Mouse (Mus musculus) duodenum, adult 2 months (tissue): Measurements from ENCODE around the gene Cops3. TPM values are rescaled to one million over a fixed set of nuclear protein-coding genes. Genes with fewer than 3 reads are reported as not detected.

Experiments used
- polyA plus RNA-seq: library from polyadenylated mRNA; depleted of rRNA; stranded (reverse); fragments of >200 nt; gene quantifications from 2 replicates; pipeline ENCODE4 v1.2.3, GENCODE M21; 2012; ENCODE audit warnings: low replicate concordance; rRNA removed

Cops3 gene
- 7.6 and 14.5 TPM in 2 replicates for polyA plus RNA-seq

DNA sequence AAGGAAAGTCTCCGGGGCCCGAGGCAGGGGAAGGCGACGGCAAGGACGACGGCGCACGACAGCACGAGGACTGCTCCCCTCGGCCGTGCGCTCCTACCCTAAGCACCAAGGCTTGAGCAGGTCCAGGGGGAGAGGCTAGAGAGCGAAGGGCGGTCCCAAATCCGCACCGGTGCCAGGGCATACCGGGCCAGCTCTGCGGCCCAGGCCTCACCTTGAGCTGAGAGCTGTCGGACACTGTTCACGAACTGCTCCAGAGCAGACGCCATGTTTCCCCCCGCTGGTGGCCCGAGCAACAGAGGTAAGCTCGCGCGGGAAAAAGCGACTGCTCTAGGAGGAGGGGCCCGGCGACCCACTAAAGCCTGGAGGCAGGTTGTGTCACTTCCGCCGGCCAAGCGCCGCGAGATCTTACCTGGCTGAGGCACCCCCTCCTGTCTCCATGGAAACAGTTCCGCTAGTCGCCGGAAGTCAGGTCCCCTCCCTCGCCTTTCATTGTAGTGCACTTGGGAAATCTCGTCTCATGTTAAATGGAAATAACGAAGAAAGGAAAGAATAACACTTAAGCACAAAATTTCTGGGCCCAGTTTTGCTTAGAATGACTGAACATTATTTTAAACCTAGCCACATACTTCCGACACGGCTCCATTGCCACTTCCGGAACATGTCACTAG, at the start of gene Cops3:
Gene Cops3 (minus strand): TSS at position 380 of the 668 bp plus-strand sequence.

DNA sequence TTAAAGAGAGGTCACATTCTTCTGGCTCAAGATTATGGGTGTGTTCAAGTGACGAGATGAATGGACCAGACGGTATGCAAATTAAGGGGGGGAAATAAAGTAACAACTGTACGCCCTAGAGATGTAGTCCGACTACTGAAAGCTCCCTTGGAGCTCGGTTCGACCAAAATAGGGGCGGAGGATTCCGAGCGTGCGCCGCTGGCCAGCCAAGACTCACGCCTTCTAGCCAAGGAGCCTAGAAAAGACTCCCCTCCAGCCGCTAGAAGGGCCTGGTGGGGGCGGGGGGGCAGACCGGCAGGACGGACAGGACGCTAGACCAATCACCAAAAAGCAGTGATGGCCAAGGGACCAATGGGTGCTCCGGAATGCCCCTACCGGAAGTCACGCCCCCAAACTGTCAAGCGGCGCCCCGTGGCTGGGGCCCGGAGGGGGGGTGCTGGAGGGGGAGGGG, 605 bp downstream of the Cops3 start, which contains the start of gene Nt5m:
Gene Nt5m (plus strand): TSS at position 440 of the 451 bp plus-strand sequence.

DNA sequence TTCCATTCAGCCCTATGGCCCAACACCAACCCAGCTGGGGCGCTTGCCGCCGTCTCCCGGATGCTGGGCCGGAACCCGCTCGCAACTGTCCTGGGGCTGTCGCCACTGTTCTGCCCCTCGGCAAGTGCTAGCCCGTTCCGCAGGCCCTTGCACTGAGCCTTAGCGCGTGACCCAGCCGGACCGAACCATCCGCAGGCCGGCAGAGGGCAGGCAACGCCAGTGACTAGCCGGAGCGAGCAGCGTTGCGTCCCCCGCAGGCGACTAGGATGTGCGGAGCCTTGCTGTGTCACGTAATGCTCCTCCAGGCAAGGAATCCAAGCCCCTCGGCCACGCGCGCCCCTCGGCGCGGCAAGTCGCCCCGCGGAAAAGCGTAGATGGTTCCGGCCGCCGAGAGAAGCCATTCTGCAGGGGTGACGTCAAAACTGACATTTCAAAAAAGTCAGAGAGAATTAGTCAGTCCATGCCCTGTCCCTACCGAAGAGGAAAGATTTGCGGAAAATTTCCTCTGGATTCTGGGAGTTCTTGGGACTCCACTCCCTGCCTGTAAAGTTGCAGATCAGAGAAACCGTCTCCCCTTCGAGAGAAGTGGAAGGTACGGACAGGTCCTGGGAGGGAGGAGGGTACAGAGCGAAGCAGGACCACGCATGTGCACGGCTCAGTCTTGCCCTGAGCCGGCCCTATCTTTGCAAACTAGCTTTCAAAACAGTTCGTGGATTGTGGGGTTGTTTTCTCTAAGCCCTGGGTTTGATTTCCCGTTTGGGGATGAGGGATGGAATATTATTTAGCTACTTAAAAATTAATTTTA, 29.8 kb downstream of the Cops3 start, which contains the start of gene Flcn:
Gene Flcn (minus strand): TSS at position 347 of the 805 bp plus-strand sequence.

DNA sequence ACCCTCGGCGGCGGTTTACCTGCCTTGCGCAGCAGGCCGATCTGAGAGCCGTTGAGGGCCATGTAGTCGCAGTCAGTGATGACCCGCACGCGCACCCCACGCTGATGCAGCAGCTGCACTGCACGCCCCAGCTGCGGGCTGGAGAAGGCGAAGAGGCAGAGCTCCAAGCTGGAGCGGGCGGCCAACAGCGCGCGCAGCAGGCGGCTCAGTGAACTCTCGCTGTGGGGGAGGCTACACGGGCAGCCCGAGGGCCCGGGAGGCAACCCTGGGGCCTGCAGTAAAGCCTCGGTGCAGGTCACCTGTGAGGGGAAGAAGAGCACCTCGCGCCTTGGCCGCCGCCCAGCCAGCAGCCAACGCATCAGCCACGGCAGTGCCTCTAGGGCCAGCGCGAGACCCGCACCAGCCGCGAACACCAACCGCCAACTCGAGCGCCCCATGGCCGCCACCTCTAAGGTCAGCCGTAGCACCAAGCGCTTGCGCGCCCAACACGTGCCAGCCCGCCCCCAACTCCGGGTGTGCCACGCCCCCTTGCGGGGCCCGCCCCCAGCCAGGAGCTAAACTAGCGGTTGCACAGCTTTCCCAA, 52.3 kb downstream of the Cops3 start, which contains the start of gene Pld6:
Gene Pld6 (minus strand): TSS at position 447 of the 583 bp plus-strand sequence.

Other genes starting within 250 kb of the Cops3 start
- gene Olfr223, start 246.5 kb downstream of the Cops3 start, polyA plus RNA-seq, result not detected in 2 replicates
- 56.8 and 63.8 TPM in 2 replicates for gene Mprip, start 178.5 kb downstream of the Cops3 start, polyA plus RNA-seq
- 1.6 and 4.5 TPM in 2 replicates for gene Pld6, start 52.2 kb downstream of the Cops3 start, polyA plus RNA-seq
- gene Flcn, start 29.8 kb downstream of the Cops3 start, polyA plus RNA-seq, result 13.7 and 18.0 TPM in 2 replicates
- gene Nt5m, start 391 bp downstream of the Cops3 start, polyA plus RNA-seq, result 27.8 and 34.4 TPM in 2 replicates
- gene Med9, start 108.4 kb upstream of the Cops3 start, polyA plus RNA-seq, result 20.0 and 24.2 TPM in 2 replicates
- gene Rasd1, start 125.1 kb upstream of the Cops3 start, polyA plus RNA-seq, result 0.91 and 2.3 TPM in 2 replicates
- gene Pemt, start 206.7 kb upstream of the Cops3 start, polyA plus RNA-seq, result 3.8 and 6.6 TPM in 2 replicates